Mouse (Mus musculus): Measurements from ENCODE around the gene Slc10a4. TPM values are rescaled to one million over a fixed set of nuclear protein-coding genes. Genes with fewer than 3 reads are reported as not detected.
"Not testable (repeated sequence)": the region's sequence is repeated elsewhere in the genome, so short reads cannot be mapped to it uniquely, and the experiment has no call there.

Gene Slc10a4
- total RNA-seq (2021), result not detected
- long read RNA-seq, experiment 1, result 0 reads
- long read RNA-seq, experiment 2, result 0 reads

DNA sequence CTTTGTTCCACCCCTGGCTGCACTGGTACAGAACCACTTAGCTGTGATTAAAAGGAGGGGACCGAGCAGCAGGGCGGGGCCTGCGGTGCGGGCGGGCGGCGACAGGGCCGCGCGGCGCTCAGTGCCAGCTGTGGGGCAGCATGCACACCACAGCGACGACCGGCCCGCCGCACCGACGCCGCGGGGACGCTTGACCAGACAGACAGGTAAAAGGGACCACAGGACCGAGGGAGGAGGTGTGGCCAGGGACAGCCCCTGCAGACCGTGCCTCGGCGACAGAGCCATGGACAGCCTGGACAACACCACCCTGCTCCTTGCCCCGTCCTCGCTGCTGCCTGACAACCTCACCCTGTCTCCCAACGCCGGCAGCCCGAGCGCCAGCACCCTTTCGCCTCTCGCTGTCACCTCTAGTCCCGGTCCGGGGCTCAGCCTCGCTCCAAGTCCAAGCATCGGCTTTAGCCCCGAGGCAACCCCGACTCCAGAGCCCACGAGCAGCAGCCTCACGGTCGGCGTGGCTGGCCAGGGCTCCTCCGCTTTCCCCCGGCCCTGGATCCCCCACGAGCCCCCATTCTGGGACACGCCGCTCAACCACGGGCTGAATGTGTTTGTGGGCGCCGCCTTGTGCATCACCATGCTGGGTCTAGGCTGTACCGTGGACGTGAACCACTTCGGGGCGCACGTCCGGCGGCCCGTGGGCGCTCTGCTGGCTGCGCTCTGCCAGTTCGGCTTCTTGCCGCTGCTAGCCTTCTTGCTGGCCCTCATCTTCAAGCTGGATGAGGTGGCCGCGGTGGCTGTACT is at the start of gene Slc10a4:
Gene Slc10a4 (plus strand): TSS at position 100 of the 798 bp plus-strand sequence.
- DNase-seq, result no peak

- no peak for DNase-seq
Observed at GRCm38 (mm10) chr5:72957281-72957680, 49.4 kb upstream of the Slc10a4 start.

- no peak for DNase-seq
Observed at GRCm38 (mm10) chr5:72960096-72960495, 46.6 kb upstream of the Slc10a4 start.

- DNase-seq, result no peak
Observed at GRCm38 (mm10) chr5:72965706-72966105, 41.0 kb upstream of the Slc10a4 start.

- no peak for DNase-seq
Observed at GRCm38 (mm10) chr5:72972435-72972834, 34.2 kb upstream of the Slc10a4 start.

DNA sequence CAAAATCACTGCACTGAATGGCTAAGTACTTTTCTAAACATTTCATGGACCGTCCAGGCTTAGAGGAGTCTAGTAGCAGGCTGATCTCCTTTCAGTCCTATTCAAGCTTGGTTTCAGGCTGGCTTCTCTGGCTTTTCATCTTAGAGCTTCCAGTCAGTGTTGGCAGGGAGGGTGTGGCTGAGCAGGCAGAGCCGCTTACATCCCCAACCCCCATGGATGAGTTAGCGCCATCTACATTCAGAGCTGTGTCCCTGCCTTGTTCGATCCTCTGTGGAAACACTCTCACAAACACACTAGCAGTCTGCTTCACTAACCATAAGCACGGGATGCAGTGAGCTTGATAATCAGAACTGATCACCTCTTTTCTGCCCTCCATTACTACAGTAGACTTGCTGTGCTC is 33.7 kb upstream of the Slc10a4 start:
- DNase-seq, result no peak

- DNase-seq, result no peak
Observed at GRCm38 (mm10) chr5:72974602-72975001, 32.1 kb upstream of the Slc10a4 start, which contains the start of gene Gm10135. Gene Gm10135 (minus strand): TSS chr5:72974702.

GRCm38 (mm10) chr5:72975996-72976395 is 30.7 kb upstream of the Slc10a4 start:
- DNase-seq, result no peak

DNA sequence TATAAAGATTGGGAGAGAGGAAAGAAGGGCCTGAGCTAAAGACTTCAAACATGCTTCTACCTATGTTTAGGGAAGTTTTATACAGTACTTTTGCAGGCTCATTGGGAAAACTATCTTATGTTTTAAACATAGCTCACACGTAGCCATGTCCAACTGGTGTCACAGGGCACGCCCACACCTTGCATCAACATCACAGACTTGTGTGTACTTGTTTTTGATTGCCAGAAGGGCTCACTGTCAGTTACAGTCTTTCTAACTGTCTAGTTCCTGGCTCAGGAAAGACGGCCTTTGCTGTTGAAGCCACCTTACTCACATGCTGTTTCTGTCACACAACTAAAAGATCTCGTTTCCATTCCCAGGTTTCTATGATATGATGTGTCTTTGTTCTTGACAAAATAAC is 30.1 kb upstream of the Slc10a4 start:
- DNase-seq, result no peak

DNA sequence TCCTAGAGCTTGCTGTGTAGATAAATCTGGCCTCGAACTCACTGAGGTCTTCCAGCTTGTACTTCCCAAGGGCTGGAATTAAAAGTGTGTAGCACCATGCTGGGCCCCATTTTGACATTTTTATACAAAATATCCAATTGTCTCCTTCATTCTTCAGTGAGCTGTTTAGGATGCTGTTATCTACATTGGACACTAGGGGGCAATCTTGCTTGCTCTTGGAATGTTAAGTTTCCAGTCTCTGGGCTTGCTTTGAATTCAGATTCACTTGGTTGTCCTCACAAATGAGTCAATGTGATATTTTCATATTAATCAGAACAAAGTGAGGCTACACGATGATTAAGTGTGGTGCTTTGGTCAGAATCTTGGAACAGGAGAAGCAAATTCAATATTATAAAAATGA is 22.6 kb upstream of the Slc10a4 start:
- DNase-seq, result peak; percentile 25 to 57

- DNase-seq, result no peak
Observed at GRCm38 (mm10) chr5:72987786-72988185, 18.9 kb upstream of the Slc10a4 start.

- DNase-seq, result no peak
Observed at GRCm38 (mm10) chr5:72989756-72990155, 16.9 kb upstream of the Slc10a4 start.

DNA sequence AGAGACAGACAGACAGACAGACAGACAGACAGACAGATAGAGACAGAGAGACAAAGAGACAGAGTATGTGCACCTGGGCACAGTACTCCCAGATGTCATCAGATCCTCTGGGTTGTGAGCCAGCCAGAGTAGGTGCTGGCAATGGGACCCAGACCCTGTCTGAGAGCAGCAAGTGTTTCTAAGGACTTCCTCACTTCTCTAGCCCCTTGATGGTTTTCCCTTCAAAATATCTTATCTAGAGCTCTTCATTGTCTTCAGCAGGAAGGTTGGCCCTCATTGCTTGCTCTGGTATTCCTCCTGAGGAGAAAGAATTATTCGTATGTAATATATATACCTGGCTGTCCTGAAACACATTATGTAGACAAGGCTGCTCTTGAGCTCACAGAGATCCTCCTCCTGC is 14.2 kb upstream of the Slc10a4 start:
- DNase-seq, result no peak

GRCm38 (mm10) chr5:72994424-72994823 is 12.3 kb upstream of the Slc10a4 start:
- DNase-seq, result no peak

- DNase-seq, result no peak
Observed at GRCm38 (mm10) chr5:72994928-72995327, 11.8 kb upstream of the Slc10a4 start.

- DNase-seq, result no peak
Observed at GRCm38 (mm10) chr5:72995379-72995778, 11.3 kb upstream of the Slc10a4 start.

- DNase-seq, result not testable (repeated sequence)
Observed at GRCm38 (mm10) chr5:72998546-72998945, 8.1 kb upstream of the Slc10a4 start.

GRCm38 (mm10) chr5:73004046-73004445 is 2.6 kb upstream of the Slc10a4 start:
- DNase-seq, result no peak

GRCm38 (mm10) chr5:73007582-73007959 is 888 bp downstream of the Slc10a4 start:
- no peak for DNase-seq

- DNase-seq, result not testable (repeated sequence)
Observed at GRCm38 (mm10) chr5:73008230-73008629, 1.5 kb downstream of the Slc10a4 start.

- not testable (repeated sequence) for DNase-seq
Observed at GRCm38 (mm10) chr5:73011806-73012205, 5.1 kb downstream of the Slc10a4 start.

DNA sequence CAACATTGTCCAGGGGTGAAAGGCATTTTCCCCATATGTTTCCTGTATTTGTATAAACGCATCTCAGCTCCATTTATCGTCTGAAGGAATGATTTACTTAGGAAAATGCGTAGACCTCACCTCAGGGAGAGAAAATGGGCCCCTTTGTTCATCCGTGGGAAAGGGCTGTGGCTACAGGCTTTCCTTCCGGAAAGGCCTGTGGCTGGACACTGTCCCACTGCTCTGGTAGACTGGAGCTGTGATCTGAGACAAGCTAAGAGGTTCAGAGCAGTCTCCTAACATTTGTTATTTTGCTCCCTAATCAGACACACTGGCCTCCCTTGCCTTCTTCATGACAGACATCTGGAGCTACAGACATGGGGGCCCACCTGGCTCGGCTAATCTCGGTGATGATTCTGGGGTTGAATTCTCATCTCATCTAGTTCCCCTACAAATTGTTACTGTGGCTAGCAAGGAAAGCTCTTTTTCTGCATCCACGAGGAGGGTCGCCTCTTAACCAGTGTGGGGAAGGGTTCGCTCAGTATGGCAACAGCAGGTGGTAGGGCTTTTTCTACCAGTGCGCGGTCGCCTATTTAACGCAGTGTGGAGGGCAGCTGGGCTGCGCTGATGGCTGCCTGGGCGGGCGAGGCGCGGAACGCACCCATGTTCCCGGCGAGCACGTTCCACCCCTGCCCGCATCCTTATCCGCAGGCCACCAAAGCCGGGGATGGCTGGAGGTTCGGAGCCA is 6.4 kb downstream of the Slc10a4 start:
- peak in 1 of 2 experiments; percentile 3 for DNase-seq

GRCm38 (mm10) chr5:73013611-73014287 is 7.1 kb downstream of the Slc10a4 start:
- not testable (repeated sequence) for DNase-seq
